Mouse (Mus musculus): Measurements from ENCODE around the gene Zfp628. TPM values are rescaled to one million over a fixed set of nuclear protein-coding genes. Genes with fewer than 3 reads are reported as not detected.

Zfp628 gene
- polyA plus RNA-seq, 1 experiment: 10.6 TPM

DNA sequence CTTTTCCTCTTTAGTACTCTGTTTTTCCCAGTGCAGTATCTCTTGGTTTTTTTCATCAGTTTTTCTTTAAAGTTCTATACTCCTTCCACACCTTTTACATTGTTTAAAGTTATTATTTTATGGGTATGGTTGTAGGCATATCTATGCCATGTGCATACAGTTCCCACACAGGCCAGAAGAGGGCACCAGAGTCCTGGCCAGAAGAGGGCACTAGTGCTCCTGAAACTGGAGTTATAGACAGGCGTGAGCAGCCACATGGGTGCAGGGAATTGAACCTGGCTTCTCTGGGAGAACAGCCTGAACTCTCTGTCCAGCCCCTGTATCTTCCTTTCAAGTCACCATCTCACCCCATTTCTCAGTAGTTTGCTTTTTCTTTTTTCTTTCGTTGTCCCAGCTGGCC lies 23.4 kb downstream of the Zfp628 start:
- WGBS: 24% methylated on average over 2 of the region's 2 CpGs
- TF ChIP-seq CTCF (IDR thresholded peaks at IDR 0.05; ENCODE audit: control insufficient read depth, insufficient read depth, low read length): peak; percentile 96
- no peak for TF ChIP-seq POLR2A (IDR thresholded peaks at IDR 0.05; ENCODE audit: borderline replicate concordance, control insufficient read depth, low read depth, low read length)

DNA sequence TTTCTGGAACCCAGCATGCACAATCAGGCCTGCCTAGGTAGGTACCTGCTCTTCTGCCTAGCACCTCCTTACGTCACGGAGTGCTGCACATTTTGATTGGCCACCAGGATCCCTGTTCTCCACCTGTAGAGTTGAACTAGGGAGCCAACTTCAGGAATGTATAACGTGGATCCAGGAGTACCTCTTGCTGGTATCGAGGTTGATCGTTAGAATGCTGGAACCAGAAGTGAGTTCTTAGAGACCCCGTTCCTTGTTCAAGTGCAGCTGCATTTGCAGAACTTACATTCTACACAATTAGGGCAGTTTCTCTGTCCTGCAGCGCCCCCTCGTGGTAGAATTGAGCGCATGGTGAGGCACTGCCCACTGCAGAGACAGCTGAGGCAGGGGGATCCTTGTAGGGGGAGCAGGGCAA lies 25.1 kb downstream of the Zfp628 start:
- no peak overlapping the region for H3K4me3 ChIP-seq (replicated peaks; ENCODE audit: control insufficient read depth, low read depth, low read length)
- TF ChIP-seq CTCF (IDR thresholded peaks at IDR 0.05; ENCODE audit: control insufficient read depth, insufficient read depth, low read length) (peak; percentile 86), POLR2A (IDR thresholded peaks at IDR 0.05; ENCODE audit: borderline replicate concordance, control insufficient read depth, low read depth, low read length) (no peak)
- WGBS: 16% methylated on average over 9 of the region's 9 CpGs
- H3K4me1 ChIP-seq (ENCODE audit: control insufficient read depth, insufficient read depth, low read length): no peaks in the 10 kb centered on the region; the same call in 1 of the 2 replicates
- H3K27ac ChIP-seq (ENCODE audit: control insufficient read depth, insufficient read depth, low read depth, low read length, poor library complexity): no peak overlapping the region

More for the DNA sequence above, 23.4 kb downstream of the Zfp628 start:
- H3K27ac ChIP-seq (ENCODE audit: control insufficient read depth, insufficient read depth, low read depth, low read length, poor library complexity): no peak overlapping the region
- H3K4me1 ChIP-seq (ENCODE audit: control insufficient read depth, insufficient read depth, low read length): no peaks in the 10 kb centered on the region; the same call in 1 of the 2 replicates
- no peak overlapping the region for H3K4me3 ChIP-seq (replicated peaks; ENCODE audit: control insufficient read depth, low read depth, low read length)

- 40% methylated on average over 5 of the region's 5 CpGs for WGBS
Observed at GRCm38 (mm10) chr7:4942673-4943072, 27.7 kb downstream of the Zfp628 start.

DNA sequence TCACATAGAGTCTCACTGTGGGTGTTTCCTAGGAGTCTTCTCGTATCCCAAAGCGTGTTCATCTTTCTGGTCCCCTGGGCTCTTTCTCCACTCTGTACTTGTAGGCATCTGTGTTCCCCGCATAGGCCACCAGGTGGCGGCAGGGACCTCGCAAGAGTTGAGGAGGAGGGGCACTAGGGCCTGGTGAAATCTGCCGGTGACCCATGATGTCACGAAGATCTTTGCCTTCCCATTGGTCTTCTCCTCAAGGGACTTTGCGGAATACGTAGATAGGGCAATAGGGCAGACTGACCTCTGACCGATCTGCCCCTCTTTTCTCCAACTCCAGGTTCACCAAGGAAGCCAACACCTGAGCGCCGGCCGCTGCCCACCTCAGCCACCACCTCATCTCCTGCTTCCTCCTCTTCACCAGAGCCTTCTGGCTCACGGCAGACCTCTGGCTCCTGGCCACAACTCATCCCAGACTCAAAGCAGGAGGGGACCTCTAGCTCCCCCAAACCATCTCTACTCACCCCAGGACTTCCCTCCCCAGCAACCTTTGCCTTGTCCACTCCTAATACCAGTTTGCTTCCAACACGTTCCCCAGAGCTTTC lies 28.3 kb downstream of the Zfp628 start:
- Histone ChIP-seq H3K27ac (ENCODE audit: control insufficient read depth, insufficient read depth, low read depth, low read length, poor library complexity) (no peak overlapping the region), H3K4me3 (replicated peaks; ENCODE audit: control insufficient read depth, low read depth, low read length) (peak overlapping the region; percentile 24), H3K4me1 (ENCODE audit: control insufficient read depth, insufficient read depth, low read length) (no peaks in the 10 kb centered on the region; the same call in 1 of the 2 replicates)
- WGBS: 5% methylated on average over 15 of the region's 15 CpGs
- TF ChIP-seq POLR2A (IDR thresholded peaks at IDR 0.05; ENCODE audit: borderline replicate concordance, control insufficient read depth, low read depth, low read length) (no peak), CTCF (IDR thresholded peaks at IDR 0.05; ENCODE audit: control insufficient read depth, insufficient read depth, low read length) (peak; percentile 96)

More at GRCm38 (mm10) chr7:4942673-4943072, 27.7 kb downstream of the Zfp628 start:
- no peaks in the 10 kb centered on the region; the same call in 1 of the 2 replicates for H3K4me1 ChIP-seq (ENCODE audit: control insufficient read depth, insufficient read depth, low read length)
- no peak overlapping the region for H3K4me3 ChIP-seq (replicated peaks; ENCODE audit: control insufficient read depth, low read depth, low read length)
- TF ChIP-seq CTCF (IDR thresholded peaks at IDR 0.05; ENCODE audit: control insufficient read depth, insufficient read depth, low read length) (no peak), POLR2A (IDR thresholded peaks at IDR 0.05; ENCODE audit: borderline replicate concordance, control insufficient read depth, low read depth, low read length) (no peak)
- no peak overlapping the region for H3K27ac ChIP-seq (ENCODE audit: control insufficient read depth, insufficient read depth, low read depth, low read length, poor library complexity)

- TF ChIP-seq CTCF (IDR thresholded peaks at IDR 0.05; ENCODE audit: control insufficient read depth, insufficient read depth, low read length) (no peak), POLR2A (IDR thresholded peaks at IDR 0.05; ENCODE audit: borderline replicate concordance, control insufficient read depth, low read depth, low read length) (no peak)
- H3K4me3 ChIP-seq (replicated peaks; ENCODE audit: control insufficient read depth, low read depth, low read length): no peak overlapping the region
- WGBS: 77% methylated on average over 2 of the region's 2 CpGs
- no peak overlapping the region for H3K27ac ChIP-seq (ENCODE audit: control insufficient read depth, insufficient read depth, low read depth, low read length, poor library complexity)
- H3K4me1 ChIP-seq (ENCODE audit: control insufficient read depth, insufficient read depth, low read length): no peaks in the 10 kb centered on the region; the same call in 1 of the 2 replicates
Observed at GRCm38 (mm10) chr7:4947855-4948254, 32.8 kb downstream of the Zfp628 start.

DNA sequence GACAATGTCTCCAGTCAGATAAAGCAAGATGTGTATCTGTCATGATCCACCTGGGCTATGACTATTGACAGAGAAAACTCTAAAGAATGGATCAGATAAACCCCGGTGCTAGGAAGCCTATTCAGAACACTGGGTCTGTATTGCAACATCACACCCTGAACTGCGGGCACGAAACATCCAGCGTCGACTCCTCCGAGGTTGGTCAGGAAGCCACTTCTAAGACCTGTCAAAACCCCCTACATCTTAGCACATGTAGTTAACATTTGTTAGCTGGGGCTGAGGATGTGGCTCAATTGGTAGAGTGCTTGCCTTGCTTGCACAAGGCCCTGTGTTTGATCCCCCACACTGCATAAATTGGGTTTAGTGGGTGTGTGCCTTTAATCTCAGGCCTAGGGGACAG lies 33.4 kb downstream of the Zfp628 start:
- TF ChIP-seq POLR2A (IDR thresholded peaks at IDR 0.05; ENCODE audit: borderline replicate concordance, control insufficient read depth, low read depth, low read length) (no peak), CTCF (IDR thresholded peaks at IDR 0.05; ENCODE audit: control insufficient read depth, insufficient read depth, low read length) (no peak)
- H3K27ac ChIP-seq (ENCODE audit: control insufficient read depth, insufficient read depth, low read depth, low read length, poor library complexity): no peak overlapping the region
- 47% methylated on average over 6 of the region's 6 CpGs for WGBS
- no peak overlapping the region for H3K4me3 ChIP-seq (replicated peaks; ENCODE audit: control insufficient read depth, low read depth, low read length)
- no peaks in the 10 kb centered on the region; the same call in 1 of the 2 replicates for H3K4me1 ChIP-seq (ENCODE audit: control insufficient read depth, insufficient read depth, low read length)

DNA sequence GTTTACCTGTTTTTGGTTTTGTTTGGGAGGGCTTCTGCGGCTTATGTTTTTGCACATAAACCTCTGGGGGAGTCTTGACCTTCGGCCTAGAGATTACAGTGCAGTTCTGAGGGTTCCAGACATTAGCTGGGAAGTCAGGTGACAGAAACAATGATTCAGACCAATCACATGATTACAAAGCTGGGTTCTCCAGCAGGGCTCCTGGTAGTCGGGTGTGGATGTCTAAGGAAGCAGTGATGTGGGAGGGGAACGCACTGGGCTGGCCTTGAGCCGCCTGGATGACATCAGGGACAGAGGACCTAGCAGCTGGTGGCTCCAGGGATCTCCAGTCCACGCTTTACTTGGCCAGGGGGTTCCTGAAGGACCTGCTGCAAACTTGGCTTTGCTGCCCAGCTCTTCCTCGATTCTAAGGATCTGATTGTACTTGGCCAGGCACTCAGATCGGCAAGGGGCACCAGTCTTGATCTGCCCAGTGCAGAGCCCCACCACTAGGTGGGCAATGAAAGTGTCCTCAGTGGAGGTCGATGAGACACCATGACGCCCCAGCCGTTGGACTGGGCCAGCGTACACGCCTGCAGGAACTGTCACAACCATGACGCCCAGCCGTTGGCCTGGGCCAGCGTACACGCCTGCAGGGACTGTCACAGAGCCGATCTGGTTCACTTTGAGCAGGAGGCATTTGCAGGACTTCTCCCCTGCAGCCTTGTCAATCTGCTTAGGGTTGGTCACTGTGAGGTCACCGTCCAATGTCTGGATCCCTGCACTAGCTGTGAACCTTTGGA lies 35.7 kb downstream of the Zfp628 start:
- 83% methylated on average over 19 of the region's 19 CpGs for WGBS
- Histone ChIP-seq H3K4me1 (ENCODE audit: control insufficient read depth, insufficient read depth, low read length) (no peaks in the 10 kb centered on the region), H3K27ac (ENCODE audit: control insufficient read depth, insufficient read depth, low read depth, low read length, poor library complexity) (no peak overlapping the region)

GRCm38 (mm10) chr7:4953815-4954445 lies 38.9 kb downstream of the Zfp628 start:
- WGBS: 63% methylated on average over 10 of the region's 10 CpGs
- H3K27ac ChIP-seq (ENCODE audit: control insufficient read depth, insufficient read depth, low read depth, low read length, poor library complexity): no peak overlapping the region
- TF ChIP-seq POLR2A (IDR thresholded peaks at IDR 0.05; ENCODE audit: borderline replicate concordance, control insufficient read depth, low read depth, low read length) (no peak), CTCF (IDR thresholded peaks at IDR 0.05; ENCODE audit: control insufficient read depth, insufficient read depth, low read length) (no peak)

More for the DNA sequence above, 35.7 kb downstream of the Zfp628 start:
- H3K4me3 ChIP-seq (replicated peaks; ENCODE audit: control insufficient read depth, low read depth, low read length): no peak overlapping the region
- no peak for TF ChIP-seq POLR2A (IDR thresholded peaks at IDR 0.05; ENCODE audit: borderline replicate concordance, control insufficient read depth, low read depth, low read length)
- TF ChIP-seq CTCF (IDR thresholded peaks at IDR 0.05; ENCODE audit: control insufficient read depth, insufficient read depth, low read length): no peak

More at GRCm38 (mm10) chr7:4953815-4954445, 38.9 kb downstream of the Zfp628 start:
- Histone ChIP-seq H3K4me1 (ENCODE audit: control insufficient read depth, insufficient read depth, low read length) (no peaks in the 10 kb centered on the region), H3K4me3 (replicated peaks; ENCODE audit: control insufficient read depth, low read depth, low read length) (no peak overlapping the region)
